Mouse (Mus musculus) megakaryocyte, embryonic 14.5 days (primary cell): ENCODE measurements around the gene Tmbim6.

ENCODE experiments used
- FLI1 ChIP-seq: IDR thresholded peaks from 2 replicates; pipeline ENCODE4 v1.6.1; 2012; ENCODE audit warnings: low read length, inconsistent platforms, mixed read lengths
- GATA1 ChIP-seq: IDR thresholded peaks from 3 replicates; pipeline ENCODE4 v1.6.1; 2012; ENCODE audit warnings: mixed read lengths, low read length, inconsistent platforms, borderline replicate concordance

DNA sequence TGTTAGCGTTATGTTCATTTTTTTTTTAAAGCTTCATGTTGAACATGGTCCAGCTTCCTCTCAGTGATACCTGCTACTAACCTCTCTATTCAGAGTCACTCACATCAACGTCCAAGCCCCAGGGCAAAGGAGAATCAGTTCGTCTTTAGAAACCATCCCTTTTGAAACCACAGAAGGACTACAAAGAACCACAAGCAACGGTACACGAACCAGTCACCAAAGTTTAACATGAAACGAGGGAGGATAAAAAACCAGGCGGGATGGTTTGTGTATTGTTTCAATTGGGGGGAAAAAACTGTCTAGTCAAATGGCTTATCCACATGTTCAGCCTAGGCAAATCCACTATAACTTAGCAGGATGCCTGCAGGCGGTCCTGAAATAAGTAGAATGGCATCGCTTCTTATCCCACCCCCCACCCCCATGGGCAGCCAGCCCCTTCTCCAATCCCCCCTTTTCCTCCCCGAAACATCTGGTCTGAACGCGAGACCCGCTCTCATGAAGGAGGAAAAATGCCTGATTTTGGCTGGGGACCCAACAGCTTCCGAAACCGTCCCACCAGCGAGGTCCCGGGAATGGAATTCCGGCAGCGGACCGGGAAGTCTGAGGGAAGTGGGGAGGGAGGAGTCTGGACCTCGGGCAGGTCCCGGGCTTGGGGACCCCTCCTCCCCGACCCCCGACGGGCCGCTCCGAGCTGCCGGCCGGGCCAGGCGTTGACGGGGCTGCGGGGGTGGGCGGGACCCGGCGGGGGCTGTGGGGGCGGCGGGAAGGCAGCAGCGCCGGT, 23.1 kb upstream of the Tmbim6 start:
- TF ChIP-seq GATA1 (no peak), FLI1 (no peak)
